Mouse (Mus musculus): Measurements from ENCODE around the gene Gbp3.
"Not testable (repeated sequence)": the region's sequence is repeated elsewhere in the genome, so short reads cannot be mapped to it uniquely, and the experiment has no call there.

The Gbp3 gene

GRCm38 (mm10) chr3:142559632-142560228 is at the start of gene Gbp3:
Gbp3 (plus strand) TSS chr3:142560026.
- no peak for DNase-seq (ENCODE audit: low read depth, low spot score)

- DNase-seq (ENCODE audit: low read depth, low spot score), result no peak
These were observed 31.7 kb upstream of the Gbp3 start for GRCm38 (mm10) chr3:142528116-142528515.

- no peak for DNase-seq (ENCODE audit: low read depth, low spot score)
These were observed 30.2 kb upstream of the Gbp3 start for GRCm38 (mm10) chr3:142529597-142529996.

- DNase-seq (ENCODE audit: low read depth, low spot score), result peak; percentile 22
These were observed 29.5 kb upstream of the Gbp3 start, which contains the start of gene Gbp7 for GRCm38 (mm10) chr3:142530087-142530953. Gbp7 (plus strand) TSS chr3:142530342.

GRCm38 (mm10) chr3:142531595-142531994 is 28.2 kb upstream of the Gbp3 start:
- no peak for DNase-seq (ENCODE audit: low read depth, low spot score)

GRCm38 (mm10) chr3:142533185-142533584 is 26.6 kb upstream of the Gbp3 start:
- DNase-seq (ENCODE audit: low read depth, low spot score), result no peak

GRCm38 (mm10) chr3:142535667-142536066 is 24.2 kb upstream of the Gbp3 start:
- no peak for DNase-seq (ENCODE audit: low read depth, low spot score)

GRCm38 (mm10) chr3:142541391-142541790 is 18.4 kb upstream of the Gbp3 start:
- no peak for DNase-seq (ENCODE audit: low read depth, low spot score)

GRCm38 (mm10) chr3:142542776-142543175 is 17.1 kb upstream of the Gbp3 start:
- not testable (repeated sequence) for DNase-seq (ENCODE audit: low read depth, low spot score)

- no peak for DNase-seq (ENCODE audit: low read depth, low spot score)
These were observed 13.1 kb upstream of the Gbp3 start for GRCm38 (mm10) chr3:142546690-142547089.

GRCm38 (mm10) chr3:142550052-142550676 is 9.7 kb upstream of the Gbp3 start:
- no peak for DNase-seq (ENCODE audit: low read depth, low spot score)

GRCm38 (mm10) chr3:142554601-142555000 is 5.2 kb upstream of the Gbp3 start:
- no peak for DNase-seq (ENCODE audit: low read depth, low spot score)

GRCm38 (mm10) chr3:142555623-142556022 is 4.2 kb upstream of the Gbp3 start:
- DNase-seq (ENCODE audit: low read depth, low spot score), result no peak

GRCm38 (mm10) chr3:142560296-142560948 is 596 bp downstream of the Gbp3 start:
- DNase-seq (ENCODE audit: low read depth, low spot score), result peak; percentile 77

GRCm38 (mm10) chr3:142561045-142561646 is 1.3 kb downstream of the Gbp3 start:
- no peak for DNase-seq (ENCODE audit: low read depth, low spot score)

- no peak for DNase-seq (ENCODE audit: low read depth, low spot score)
These were observed 1.8 kb downstream of the Gbp3 start for GRCm38 (mm10) chr3:142561666-142562065.

GRCm38 (mm10) chr3:142567490-142567889 is 7.7 kb downstream of the Gbp3 start:
- DNase-seq (ENCODE audit: low read depth, low spot score), result not testable (repeated sequence)

- DNase-seq (ENCODE audit: low read depth, low spot score), result no peak
These were observed 10.9 kb downstream of the Gbp3 start for GRCm38 (mm10) chr3:142570738-142571137.

- DNase-seq (ENCODE audit: low read depth, low spot score), result no peak
These were observed 17.3 kb downstream of the Gbp3 start for GRCm38 (mm10) chr3:142577108-142577507.

- no peak for DNase-seq (ENCODE audit: low read depth, low spot score)
These were observed 18.5 kb downstream of the Gbp3 start for GRCm38 (mm10) chr3:142578342-142578741.

GRCm38 (mm10) chr3:142583067-142583466 is 23.2 kb downstream of the Gbp3 start:
- DNase-seq (ENCODE audit: low read depth, low spot score), result no peak

All from WW6 (cell line).